Mouse (Mus musculus): ENCODE results near the gene Upp1. TPM values are rescaled to one million over a fixed set of nuclear protein-coding genes. Genes with fewer than 3 reads are reported as not detected.

Upp1 gene
- polyA plus RNA-seq, 1 experiment = 19.8 TPM

DNA sequence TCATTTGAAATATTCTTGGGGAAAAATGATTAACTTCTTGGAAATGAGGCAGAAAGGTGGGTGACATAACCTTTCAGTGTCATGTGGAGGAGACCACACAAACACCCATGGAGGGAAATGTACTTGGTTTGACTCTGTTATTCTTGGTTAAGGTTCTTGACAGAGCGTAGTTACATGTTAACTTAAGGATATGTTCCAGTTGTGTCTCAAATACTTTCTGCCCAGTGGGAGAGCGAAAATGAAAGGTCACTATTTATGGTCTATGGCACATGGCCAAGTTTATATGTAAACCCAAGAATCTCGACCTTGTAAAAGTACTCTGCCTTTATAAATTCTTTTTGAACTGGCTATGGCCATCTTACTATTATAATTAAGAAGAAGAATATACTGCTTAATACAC is 42.0 kb downstream of the Upp1 start:
- H3K4me3 ChIP-seq (ENCODE audit: insufficient read depth, low read depth, low read length) = no peak overlapping the region
- peak overlapping the region; percentile 45 for H3K27ac ChIP-seq (ENCODE audit: insufficient read depth, low read depth, low read length)
- TF ChIP-seq POLR2A (IDR thresholded peaks at IDR 0.05; ENCODE audit: low read depth, low read length) = no peak
- TF ChIP-seq CTCF (conservative IDR thresholded peaks at IDR 0.05; ENCODE audit: insufficient read depth, insufficient read length, low read depth, low read length) = no peak
- 0 out of 2 replicates have a peak, but pooled peaks cover 3% of the 10 kb centered on the region for H3K4me1 ChIP-seq (ENCODE audit: control insufficient read depth, insufficient read depth, low read length)
- H3K36me3 ChIP-seq (ENCODE audit: control insufficient read depth, insufficient read depth, low read length) = no peaks in the 10 kb centered on the region
- H3K27me3 ChIP-seq (replicated peaks; ENCODE audit: control insufficient read depth, insufficient read depth, low read length) = no peaks in the 10 kb centered on the region
- DNase-seq = peak; percentile 91
- 9% methylated on average over 3 of the region's 3 CpGs for WGBS

DNA sequence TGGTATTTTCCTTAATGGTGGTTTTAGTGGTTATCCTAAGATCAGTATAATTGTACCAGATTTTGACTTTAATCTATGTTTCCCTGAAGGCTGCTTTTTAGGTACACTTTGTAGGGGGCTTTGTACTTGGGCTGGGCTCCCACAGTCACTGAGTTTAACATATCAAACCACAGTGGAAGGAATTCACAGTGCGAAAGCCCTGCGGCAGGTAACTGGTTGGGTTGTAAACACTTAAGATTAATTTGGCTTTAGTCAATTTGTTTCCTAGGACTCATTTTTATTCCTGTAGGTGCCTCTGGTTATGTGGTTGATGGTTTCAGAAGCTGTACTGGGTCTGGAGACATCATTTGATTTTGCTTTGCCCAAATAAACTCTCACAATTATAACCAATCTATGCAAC is 49.4 kb downstream of the Upp1 start:
- Histone ChIP-seq H3K27ac (ENCODE audit: insufficient read depth, low read depth, low read length) (peak overlapping the region; percentile 92; the same call in 1 of the 2 replicates), H3K36me3 (ENCODE audit: control insufficient read depth, insufficient read depth, low read length) (no peaks in the 10 kb centered on the region), H3K4me3 (ENCODE audit: insufficient read depth, low read depth, low read length) (no peak overlapping the region), H3K27me3 (replicated peaks; ENCODE audit: control insufficient read depth, insufficient read depth, low read length) (no peaks in the 10 kb centered on the region), H3K4me1 (ENCODE audit: control insufficient read depth, insufficient read depth, low read length) (no peaks in the 10 kb centered on the region)
- TF ChIP-seq CTCF (conservative IDR thresholded peaks at IDR 0.05; ENCODE audit: insufficient read depth, insufficient read length, low read depth, low read length) = no peak
- TF ChIP-seq POLR2A (IDR thresholded peaks at IDR 0.05; ENCODE audit: low read depth, low read length) = no peak
- 66% methylated on average over 2 of the region's 2 CpGs for WGBS
- peak; percentile 55 for DNase-seq

DNA sequence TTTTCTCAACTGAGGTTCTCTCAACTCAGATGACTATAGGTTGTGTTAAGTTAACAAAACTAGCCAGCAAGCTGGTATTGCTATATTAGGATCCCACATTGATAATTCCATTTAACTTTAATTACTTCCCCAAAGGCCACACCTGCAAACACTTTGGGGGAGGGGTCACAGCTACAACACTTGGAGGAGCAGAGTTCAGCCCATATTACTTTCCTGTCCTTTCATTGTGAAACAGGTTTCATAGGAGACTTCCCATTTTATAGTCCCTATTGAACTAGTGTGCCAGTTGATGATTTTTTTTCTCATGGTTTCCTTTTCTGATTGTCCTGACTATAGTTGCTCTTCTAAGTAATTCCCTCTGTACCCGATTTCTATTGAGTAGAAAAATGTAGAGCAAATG is 63.6 kb downstream of the Upp1 start:
- Histone ChIP-seq H3K27ac (ENCODE audit: insufficient read depth, low read depth, low read length) (no peak overlapping the region), H3K4me3 (ENCODE audit: insufficient read depth, low read depth, low read length) (no peak overlapping the region), H3K4me1 (ENCODE audit: control insufficient read depth, insufficient read depth, low read length) (no peaks in the 10 kb centered on the region), H3K27me3 (replicated peaks; ENCODE audit: control insufficient read depth, insufficient read depth, low read length) (no peaks in the 10 kb centered on the region), H3K36me3 (ENCODE audit: control insufficient read depth, insufficient read depth, low read length) (no peaks in the 10 kb centered on the region)
- WGBS = 85% methylated on average over 1 of the region's 1 CpGs
- DNase-seq = no peak
- TF ChIP-seq POLR2A (IDR thresholded peaks at IDR 0.05; ENCODE audit: low read depth, low read length) (no peak), CTCF (conservative IDR thresholded peaks at IDR 0.05; ENCODE audit: insufficient read depth, insufficient read length, low read depth, low read length) (no peak)

Other genes with a start within 250 kb of the Upp1 start
- 0.29 and 0.39 TPM in 2 replicates for gene Pkd1l1, start 144.8 kb upstream of the Upp1 start, polyA plus RNA-seq (2012; rRNA removed)
- 14.1 and 15.6 TPM in 2 replicates for gene Hus1, start 106.9 kb upstream of the Upp1 start, polyA plus RNA-seq (2012; rRNA removed)
- gene Gm11992, start 69.5 kb upstream of the Upp1 start, polyA plus RNA-seq (2012; rRNA removed) = 22.0 and 28.5 TPM in 2 replicates
- gene Sun3, start 69.1 kb upstream of the Upp1 start, polyA plus RNA-seq (2012; rRNA removed) = 1.3 and 1.4 TPM in 2 replicates
- 7.6 and 11.7 TPM in 2 replicates for gene Abca13, start 73.8 kb downstream of the Upp1 start, polyA plus RNA-seq (2012; rRNA removed)